In the genomic region with DNA sequence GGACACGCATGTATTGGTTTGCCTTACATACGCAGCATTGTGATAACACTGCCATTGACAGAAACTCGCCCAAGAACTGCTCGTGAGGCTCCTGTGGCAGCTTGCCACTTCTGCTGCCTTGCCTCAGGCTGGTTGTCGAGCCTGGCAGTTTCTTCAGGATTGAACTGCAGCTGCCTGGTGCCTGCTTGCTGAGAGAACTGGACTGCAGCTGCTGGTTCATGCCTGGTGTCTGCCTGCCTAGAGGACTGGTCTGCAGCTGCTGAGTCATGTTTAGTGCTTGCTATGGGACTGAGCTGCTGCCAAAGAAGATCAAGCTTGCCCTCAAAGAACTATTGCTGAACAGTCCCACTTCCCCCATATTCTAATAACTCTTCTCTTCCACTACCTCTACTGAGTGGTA, we compare ENCODE assay signal across 23 mouse cellular contexts.
"Had no signal": no experiment of that assay in that cellular context is flagged by ENCODE, and none has a peak within 500 bp of the region (broad histone marks: within the 10 kb centered on the region; RNA-seq: fewer than 3 reads in every experiment).

No protein-coding gene starts in this region.

- ATAC-seq: liver, postnatal 0 days; lung, postnatal 0 days; midbrain, embryonic 15.5 days had no signal

- H3K4me1 ChIP-seq: kidney, embryonic 15.5 days; limb, embryonic 12.5 days; limb, embryonic 15.5 days; midbrain, embryonic 12.5 days; midbrain, embryonic 15.5 days; neural tube, embryonic 13.5 days had no signal

- H3K27me3 ChIP-seq: kidney, embryonic 15.5 days; limb, embryonic 12.5 days; limb, embryonic 15.5 days; midbrain, embryonic 12.5 days; midbrain, embryonic 15.5 days; neural tube, embryonic 13.5 days had no signal

- H3K9ac ChIP-seq: kidney, embryonic 15.5 days; limb, embryonic 12.5 days; limb, embryonic 15.5 days; liver, embryonic 14.5 days; liver, postnatal 0 days; lung, embryonic 14.5 days; midbrain, embryonic 12.5 days; midbrain, embryonic 15.5 days; neural tube, embryonic 13.5 days had no signal

- H3K27ac ChIP-seq: kidney, embryonic 15.5 days; layer of hippocampus, adult 2 months; left cerebral cortex, adult 2 months; limb, embryonic 12.5 days; limb, embryonic 15.5 days; liver, embryonic 14.5 days; macrophage; midbrain, embryonic 12.5 days; midbrain, embryonic 15.5 days; neural tube, embryonic 13.5 days had no signal

- DNase-seq: kidney, adult 11 months; kidney, adult 8-10 months; kidney, postnatal 14 days; kidney, postnatal 4 days; layer of hippocampus, adult 9-11 months; liver, postnatal 0 days; lung, embryonic 14.5 days; retina, postnatal 1 day; right cerebral cortex, postnatal 4 days; thymus, adult 18-20 months; thymus, postnatal 36 days had no signal

- H3K9me3 ChIP-seq: kidney, embryonic 15.5 days; limb, embryonic 12.5 days; limb, embryonic 15.5 days; midbrain, embryonic 12.5 days; midbrain, embryonic 15.5 days; neural tube, embryonic 13.5 days had no signal

- H3K36me3 ChIP-seq: kidney, embryonic 15.5 days; limb, embryonic 12.5 days; limb, embryonic 15.5 days; midbrain, embryonic 12.5 days; midbrain, embryonic 15.5 days; neural tube, embryonic 13.5 days had no signal

- H3K4me3 ChIP-seq: kidney, embryonic 15.5 days; layer of hippocampus, adult 2 months; left cerebral cortex, adult 2 months; limb, embryonic 12.5 days; limb, embryonic 15.5 days; midbrain, embryonic 12.5 days; midbrain, embryonic 15.5 days; neural tube, embryonic 13.5 days had no signal

- H3K4me2 ChIP-seq: kidney, embryonic 15.5 days; limb, embryonic 12.5 days; limb, embryonic 15.5 days; liver, embryonic 11.5 days; lung, embryonic 14.5 days; midbrain, embryonic 12.5 days; midbrain, embryonic 15.5 days; neural tube, embryonic 13.5 days had no signal
